Mouse (Mus musculus) CH12.LX (cell line): ENCODE data around the gene Tnik.

Experiments used
- BHLHE40 ChIP-seq: IDR thresholded peaks from 2 replicates; pipeline ENCODE4 v1.6.1; 2011; ENCODE audit warnings: mild to moderate bottlenecking, low read depth, low read length, improper control_type of control experiment
- CHD1 ChIP-seq: IDR thresholded peaks from 2 replicates; pipeline ENCODE4 v1.6.1; 2012; ENCODE audit warnings: low read depth, low read length, improper control_type of control experiment, inconsistent platforms
- CHD2 ChIP-seq: IDR thresholded peaks from 2 replicates; pipeline ENCODE4 v1.6.1; 2011; ENCODE audit warnings: low read length, improper control_type of control experiment
- CTCF ChIP-seq, 2 experiments: IDR thresholded peaks in 1 of 2; conservative IDR thresholded peaks in 1 of 2; 2 replicates each; pipeline ENCODE4 v1.5.1; 2011 to 2012; ENCODE audit warnings: low read depth in 2 of 2, low read length in 2 of 2, improper control_type of control experiment in 1 of 2, inconsistent platforms in 1 of 2, mild to moderate bottlenecking in 1 of 2, moderate library complexity in 1 of 2
- HCFC1 ChIP-seq: IDR thresholded peaks from 2 replicates; pipeline ENCODE4 v1.6.1; 2012; ENCODE audit warnings: low read depth, mild to moderate bottlenecking, inconsistent platforms, low read length, improper control_type of control experiment
- KAT2A ChIP-seq: IDR thresholded peaks from 2 replicates; pipeline ENCODE4 v1.6.1; 2012; ENCODE audit warnings: low read length, improper control_type of control experiment, inconsistent platforms; ENCODE audit not compliant: insufficient replicate concordance
- MYC ChIP-seq: IDR thresholded peaks from 2 replicates; pipeline ENCODE4 v1.6.1; 2011; ENCODE audit warnings: low read depth, mild to moderate bottlenecking, improper control_type of control experiment, low read length
- PAX5 ChIP-seq: IDR thresholded peaks from 2 replicates; pipeline ENCODE4 v1.6.1; 2012; ENCODE audit warnings: low read length, inconsistent platforms, mixed read lengths
- POLR2A ChIP-seq: IDR thresholded peaks from 2 replicates; pipeline ENCODE4 v1.6.1; 2011; ENCODE audit warnings: low read depth, mild to moderate bottlenecking, improper control_type of control experiment, low read length
- POLR2AphosphoS2 ChIP-seq: IDR thresholded peaks from 2 replicates; pipeline ENCODE4 v1.6.1; 2011; ENCODE audit warnings: low read depth, low read length, improper control_type of control experiment
- RCOR1 ChIP-seq: conservative IDR thresholded peaks from 2 replicates; pipeline ENCODE4 v1.6.1; 2012; ENCODE audit warnings: low read depth, mild to moderate bottlenecking, inconsistent platforms, low read length, improper control_type of control experiment
- TCF12 ChIP-seq: IDR thresholded peaks from 2 replicates; pipeline ENCODE4 v1.6.1; 2014; ENCODE audit warnings: low read depth, mild to moderate bottlenecking, inconsistent platforms, low read length, improper control_type of control experiment

- no peak for TF ChIP-seq BHLHE40
- no peak for TF ChIP-seq CHD2
- no peak for TF ChIP-seq RCOR1
- TF ChIP-seq POLR2AphosphoS2: no peak
- TF ChIP-seq PAX5: no peak
- TF ChIP-seq HCFC1: no peak
- TF ChIP-seq CTCF (conservative IDR thresholded peaks at IDR 0.05 in 1 of 2, IDR thresholded peaks at IDR 0.05 in 1 of 2; ENCODE audit: low read depth in 2 of 2, low read length in 2 of 2): no peak
- no peak for TF ChIP-seq POLR2A
- TF ChIP-seq TCF12: no peak
- no peak for TF ChIP-seq KAT2A
- no peak for TF ChIP-seq MYC
- no peak for TF ChIP-seq CHD1
Observed at GRCm38 (mm10) chr3:28422221-28422620, 159.2 kb downstream of the Tnik start.
